Mouse (Mus musculus) thymus, adult 2 months (tissue): ENCODE results near the gene Abtb2.

Experiments
- CTCF ChIP-seq: fragments of 200-500 bp; IDR thresholded peaks from 2 replicates; pipeline ENCODE4 v1.5.1; 2012; ENCODE audit warnings: mild to moderate bottlenecking, control low read depth, low read length, moderate library complexity, borderline replicate concordance; ENCODE audit not compliant: control insufficient read depth, poor library complexity, insufficient read depth; ENCODE audit errors: extremely low read depth
- POLR2A ChIP-seq: fragments of 200-500 bp; IDR thresholded peaks from 2 replicates; pipeline ENCODE4 v1.6.1; 2012; ENCODE audit warnings: mild to moderate bottlenecking, low read length, control low read depth, moderate library complexity; ENCODE audit not compliant: control insufficient read depth, poor library complexity, insufficient read depth; ENCODE audit errors: extremely low read depth

- TF ChIP-seq CTCF = no peak
- TF ChIP-seq POLR2A = no peak
Observed at GRCm38 (mm10) chr2:103692810-103693209, 126.7 kb downstream of the Abtb2 start.
